Mouse (Mus musculus) olfactory bulb, adult 2 months (tissue): ENCODE results near the gene Alkbh3.

ENCODE experiments used
- CTCF ChIP-seq: fragments of 200-500 bp; IDR thresholded peaks from 2 replicates; pipeline ENCODE4 v1.5.1; 2012; ENCODE audit warnings: low read depth, mild to moderate bottlenecking, low read length, moderate library complexity; ENCODE audit not compliant: insufficient read depth
- POLR2A ChIP-seq: fragments of 200-500 bp; IDR thresholded peaks from 2 replicates; pipeline ENCODE4 v1.6.1; 2012; ENCODE audit warnings: mild to moderate bottlenecking, low read depth, low read length, moderate library complexity; ENCODE audit not compliant: insufficient read depth

- TF ChIP-seq CTCF (no peak), POLR2A (no peak)
Observed at GRCm38 (mm10) chr2:93963802-93964201, 46.8 kb downstream of the Alkbh3 start.
